Mouse (Mus musculus) adrenal gland, postnatal 0 days (tissue): Measurements from ENCODE around the gene Rpp21. TPM values are rescaled to one million over a fixed set of nuclear protein-coding genes. Genes with fewer than 3 reads are reported as not detected.

Experiments used
- polyA plus RNA-seq: library from polyadenylated mRNA; unstranded; fragments of >200 nt; fragmentation: Nextera tagmentation; extraction: Ambion mirVana; gene quantifications from 2 replicates; pipeline ENCODE4 v1.2.1, GENCODE M21; 2015

Gene Rpp21
- 117 and 125 TPM in 2 replicates for polyA plus RNA-seq

GRCm38 (mm10) chr17:36257969-36258368 is at the start of gene Rpp21:
Gene Rpp21, minus strand, starts transcription at chr17:36258069.

GRCm38 (mm10) chr17:36286390-36286789 is 28.5 kb upstream of the Rpp21 start, which contains the start of gene H2-M10.2:
Gene H2-M10.2, minus strand, starts transcription at chr17:36286490.

GRCm38 (mm10) chr17:36271586-36272256 is 13.9 kb upstream of the Rpp21 start, which contains the start of gene Trim39:
Gene Trim39, minus strand, starts transcription at chr17:36272247.

Other genes starting within 250 kb of the Rpp21 start
- gene H2-T24, start 237.5 kb downstream of the Rpp21 start, polyA plus RNA-seq = 2.0 and 2.2 TPM in 2 replicates
- gene H2-T23, start 225.2 kb downstream of the Rpp21 start, polyA plus RNA-seq = 47.7 and 51.8 TPM in 2 replicates
- 27.9 and 31.3 TPM in 2 replicates for gene H2-T22, start 215.3 kb downstream of the Rpp21 start, polyA plus RNA-seq
- not detected in 2 replicates for gene Gm6034, start 215.1 kb downstream of the Rpp21 start, polyA plus RNA-seq
- gene Gm11127, start 199.7 kb downstream of the Rpp21 start, polyA plus RNA-seq = 0.47 TPM in 1 of 2 replicates, not detected in the other
- not detected in 2 replicates for gene Gm19684, start 136.4 kb downstream of the Rpp21 start, polyA plus RNA-seq
- not detected in 2 replicates for gene Gm7030, start 128.6 kb downstream of the Rpp21 start, polyA plus RNA-seq
- 0.16 TPM in 1 of 2 replicates, not detected in the other for gene Gm8909, start 89.5 kb downstream of the Rpp21 start, polyA plus RNA-seq
- gene H2-T3, start 67.8 kb downstream of the Rpp21 start, polyA plus RNA-seq = 0.08 TPM in 1 of 2 replicates, not detected in the other
- 9.3 and 9.9 TPM in 2 replicates for gene Trim39, start 14.2 kb upstream of the Rpp21 start, polyA plus RNA-seq
- not detected in 2 replicates for gene H2-M10.2, start 28.4 kb upstream of the Rpp21 start, polyA plus RNA-seq
- gene H2-M10.1, start 68.1 kb upstream of the Rpp21 start, polyA plus RNA-seq = not detected in 2 replicates
- gene H2-M10.3, start 110.3 kb upstream of the Rpp21 start, polyA plus RNA-seq = not detected in 2 replicates
- not detected in 2 replicates for gene H2-M10.4, start 204.3 kb upstream of the Rpp21 start, polyA plus RNA-seq